Mouse (Mus musculus): Measurements from ENCODE around the gene Gm3336.

- TF ChIP-seq CTCF (IDR thresholded peaks at IDR 0.05; ENCODE audit: extremely low read depth, insufficient read length, insufficient replicate concordance, low read depth, low read length) (no peak), POLR2A (IDR thresholded peaks at IDR 0.05; ENCODE audit: low read depth, low read length) (0 out of 2 replicates have a peak, but pooled peaks have one; percentile 11)
Observed at GRCm38 (mm10) chr8:70701048-70701981, 17.0 kb upstream of the Gm3336 start.

Measured in small intestine, adult 2 months (tissue).